Mouse (Mus musculus) heart, embryonic 14.5 days (tissue): ENCODE data around the gene Mrpl34. TPM values are rescaled to one million over a fixed set of nuclear protein-coding genes. Genes with fewer than 3 reads are reported as not detected.
A peak's percentile ranks its signal among the peaks of the same experiment; 100 is the strongest.

Source experiments
- ATAC-seq: fragments of 200-750 bp; cut with Nextera tagmentation; 2 replicates; pipeline ENCODE4 v1.8.0; 2017; ENCODE audit warnings: low read depth, moderate TSS enrichment; ENCODE audit not compliant: insufficient number of reproducible peaks, insufficient read depth, low FRiP score
- H3K27ac ChIP-seq, 2 experiments: fragments of 200-500 bp in 1 of 2; fragments of 300-500 bp in 1 of 2; sonication (generic) in 1 of 2; replicated peaks in 1 of 2; 2 replicates each; pipeline ENCODE4 v1.5.1; 2012 to 2014; ENCODE audit warnings: low read depth in 2 of 2, low read length in 2 of 2, control low read depth in 1 of 2, mild to moderate bottlenecking in 1 of 2, mixed read lengths in 1 of 2; ENCODE audit not compliant: control insufficient read depth in 1 of 2, insufficient read depth in 1 of 2
- H3K27me3 ChIP-seq: fragments of 300-500 bp; sonication (generic); 2 replicates; pipeline ENCODE4 v1.6.1; 2014; ENCODE audit warnings: mild to moderate bottlenecking, low read length, control low read depth; ENCODE audit not compliant: control insufficient read depth, insufficient read depth
- H3K36me3 ChIP-seq: fragments of 300-500 bp; sonication (generic); 2 replicates; pipeline ENCODE4 v1.6.1; 2014; ENCODE audit warnings: mild to moderate bottlenecking, control low read depth, low read length, mixed read lengths; ENCODE audit not compliant: control insufficient read depth, insufficient read depth
- H3K4me1 ChIP-seq, 2 experiments: fragments of 200-500 bp in 1 of 2; fragments of 300-500 bp in 1 of 2; sonication (generic) in 1 of 2; 2 replicates each; pipeline ENCODE4 v1.6.1; 2012 to 2014; ENCODE audit warnings: low read length in 2 of 2, control low read depth in 1 of 2, mixed read lengths in 1 of 2; ENCODE audit not compliant: control insufficient read depth in 2 of 2, insufficient read depth in 2 of 2
- H3K4me2 ChIP-seq: fragments of 300-500 bp; sonication (generic); 2 replicates; pipeline ENCODE4 v1.6.1; 2014; ENCODE audit warnings: mild to moderate bottlenecking, low read length
- H3K4me3 ChIP-seq, 2 experiments: fragments of 200-500 bp in 1 of 2; fragments of 300-500 bp in 1 of 2; sonication (generic) in 1 of 2; 2 replicates each; pipeline ENCODE4 v1.5.1; 2012 to 2014; ENCODE audit warnings: low read length in 2 of 2, mild to moderate bottlenecking in 2 of 2, control low read depth in 1 of 2, low read depth in 1 of 2, moderate library complexity in 1 of 2; ENCODE audit not compliant: control insufficient read depth in 1 of 2, insufficient read depth in 1 of 2
- H3K9ac ChIP-seq: fragments of 300-500 bp; sonication (generic); 2 replicates; pipeline ENCODE4 v1.6.1; 2014; ENCODE audit warnings: mild to moderate bottlenecking, low read length
- H3K9me3 ChIP-seq: fragments of 300-500 bp; sonication (generic); 2 replicates; pipeline ENCODE4 v1.6.1; 2016; ENCODE audit warnings: low read length, control low read depth; ENCODE audit not compliant: control insufficient read depth
- WGBS: fragments of 180-500 bp; shearing (Covaris S2); extraction: QIAGEN DNeasy Blood & Tissue Kit; methylation state at CpG from one replicate; pipeline ENCODE4 v1.1.7; 2014; 5-methylcytosine and 5-hydroxymethylcytosine counted together
- polyA plus RNA-seq: library from polyadenylated mRNA; unstranded; fragments of >200 nt; fragmentation: Nextera tagmentation; extraction: Ambion mirVana; gene quantifications from 2 replicates; pipeline ENCODE4 v1.2.1, GENCODE M21; 2014

Gene Mrpl34
- polyA plus RNA-seq, 1 experiment from 2014 or later = 191 TPM

DNA sequence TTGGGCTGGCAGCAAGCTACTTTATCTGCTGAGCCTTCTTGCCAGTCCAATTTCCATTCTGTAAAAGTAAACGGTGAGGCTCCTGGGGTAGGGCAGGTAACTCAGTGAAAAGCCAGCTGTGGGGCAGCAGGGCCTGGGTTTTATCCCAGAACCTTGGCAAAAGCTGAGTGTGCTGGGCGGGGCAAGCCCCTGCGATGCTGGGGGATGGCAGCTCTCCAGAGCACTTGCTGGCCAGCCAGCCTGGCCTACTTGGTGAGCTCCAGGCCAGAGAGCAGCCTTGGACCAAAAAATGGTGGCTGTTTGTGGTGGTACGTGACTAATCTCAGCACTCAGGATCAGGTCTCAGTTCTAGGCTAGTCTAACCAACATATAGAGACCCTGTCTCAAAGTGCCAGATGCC is 41.2 kb downstream of the Mrpl34 start:
- H3K9ac ChIP-seq = no peak overlapping the region
- no peak for ATAC-seq
- H3K4me1 ChIP-seq = peaks cover 7 to 8% of the 10 kb centered on the region in 2 experiments; a peak in 3 of 4 replicates
- H3K27me3 ChIP-seq = peaks cover 49% of the 10 kb centered on the region
- no peak overlapping the region for H3K4me3 ChIP-seq
- H3K36me3 ChIP-seq = no peaks in the 10 kb centered on the region
- H3K4me2 ChIP-seq = no peak overlapping the region
- H3K27ac ChIP-seq = no peak overlapping the region
- no peaks in the 10 kb centered on the region for H3K9me3 ChIP-seq
- 67% methylated on average over 4 of the region's 4 CpGs for WGBS

DNA sequence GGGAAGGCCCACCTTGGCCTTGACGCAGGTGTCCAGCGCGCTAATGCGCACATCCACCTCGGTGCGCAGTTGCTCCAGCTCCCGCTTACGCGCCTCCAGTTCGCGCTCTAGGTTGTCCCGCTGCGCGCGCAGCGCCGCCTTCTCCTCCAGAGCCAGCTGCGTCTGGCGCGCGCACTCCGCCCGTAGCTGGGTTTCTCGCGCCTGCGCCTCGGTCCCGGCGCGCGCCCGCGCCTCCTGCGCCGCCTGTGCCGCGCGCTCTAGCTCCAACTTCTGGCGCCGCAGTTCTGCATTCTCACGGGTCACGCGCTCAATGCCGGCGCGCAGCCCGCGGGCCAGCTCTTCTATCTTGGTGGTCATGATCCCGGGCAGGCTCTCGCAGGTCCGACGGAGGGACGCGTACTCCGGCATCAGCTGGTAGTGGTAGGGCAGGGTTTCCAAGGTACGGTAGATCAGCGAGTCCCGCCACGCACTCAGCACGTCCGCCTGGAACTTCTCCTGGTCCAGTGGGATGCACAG is 42.9 kb downstream of the Mrpl34 start:
- no peak; the same call in 1 of the 2 replicates for ATAC-seq
- H3K27ac ChIP-seq = no peak overlapping the region
- peaks cover 7 to 10% of the 10 kb centered on the region in 2 experiments; a peak in 3 of 4 replicates for H3K4me1 ChIP-seq
- H3K27me3 ChIP-seq = peaks cover 53% of the 10 kb centered on the region
- peak overlapping the region; percentile 42 to 51 for H3K4me3 ChIP-seq
- H3K36me3 ChIP-seq = no peaks in the 10 kb centered on the region
- peak overlapping the region; percentile 77 for H3K4me2 ChIP-seq
- peak overlapping the region; percentile 64 for H3K9ac ChIP-seq
- WGBS = under 1% methylated on average over 61 of the region's 61 CpGs
- no peaks in the 10 kb centered on the region for H3K9me3 ChIP-seq

DNA sequence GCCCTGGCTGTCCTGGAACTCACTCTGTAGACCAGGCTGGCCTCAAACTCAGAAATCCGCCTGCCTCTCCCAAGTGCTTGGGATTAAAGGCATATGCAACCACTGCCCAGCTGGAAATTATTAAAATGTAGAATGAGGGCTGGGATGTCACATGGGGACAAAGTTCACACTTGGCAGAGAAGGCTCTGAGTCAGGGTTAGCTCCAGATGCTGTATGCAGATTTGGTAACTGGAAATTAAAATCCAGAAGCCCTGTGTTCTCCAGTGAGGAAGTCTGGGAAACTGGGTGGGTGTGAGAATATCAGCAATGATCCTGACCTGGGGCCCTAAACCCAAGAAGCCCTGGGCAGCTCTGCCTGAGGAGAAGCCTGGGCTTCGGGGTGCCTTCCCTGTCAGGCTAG is 44.6 kb downstream of the Mrpl34 start:
- peaks cover 53% of the 10 kb centered on the region for H3K27me3 ChIP-seq
- no peaks in the 10 kb centered on the region for H3K36me3 ChIP-seq
- WGBS = 50% methylated on average over 2 of the region's 2 CpGs
- H3K4me3 ChIP-seq = peak overlapping the region in 1 of 2 experiments; percentile 36; a peak in 2 of 4 replicates
- H3K9me3 ChIP-seq = no peaks in the 10 kb centered on the region
- H3K27ac ChIP-seq = no peak overlapping the region
- H3K9ac ChIP-seq = no peak overlapping the region; the same call in 1 of the 2 replicates
- peaks cover 7 to 12% of the 10 kb centered on the region in 2 experiments; a peak in 3 of 4 replicates for H3K4me1 ChIP-seq
- no peak for ATAC-seq
- peak overlapping the region; percentile 77 for H3K4me2 ChIP-seq

DNA sequence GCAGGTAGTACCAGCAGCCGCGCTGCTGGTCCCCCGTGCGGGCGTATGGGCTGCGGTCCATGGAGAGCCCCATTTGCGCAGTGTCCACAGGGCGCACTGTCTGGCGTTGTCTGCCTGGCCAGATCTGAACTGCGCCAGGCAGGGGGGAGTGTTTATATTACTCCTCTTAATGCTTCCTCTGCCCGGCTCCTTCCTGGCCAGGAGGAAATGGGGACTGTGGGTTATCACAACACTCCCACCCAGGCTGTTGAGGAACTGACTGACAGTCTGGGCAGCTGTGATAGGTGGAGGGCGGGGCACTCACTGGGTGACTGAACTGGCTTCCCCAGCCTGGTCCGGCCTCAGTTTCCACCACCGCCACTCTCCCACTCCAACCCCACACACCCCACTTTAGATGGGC is 46.9 kb downstream of the Mrpl34 start, which contains the start of gene Plvap:
Gene Plvap, minus strand, starts transcription at position 109 of the 400 bp plus-strand sequence.
- ATAC-seq = peak; percentile 51
- Histone ChIP-seq H3K4me2 (peak within 1 kb of the TSS; percentile 77), H3K9ac (peak within 1 kb of the TSS; percentile 58; the same call in 1 of the 2 replicates), H3K4me3 (peak within 1 kb of the TSS; percentile 36 to 41), H3K4me1 (peaks cover 7 to 12% of the 10 kb centered on the region in 2 experiments; a peak in 3 of 4 replicates), H3K36me3 (no peaks in the 10 kb centered on the region), H3K27ac (peak within 1 kb of the TSS; percentile 14 to 59; a peak in 3 of 4 replicates), H3K9me3 (no peaks in the 10 kb centered on the region), H3K27me3 (peaks cover 43% of the 10 kb centered on the region)
- WGBS = 19% methylated on average over 14 of the region's 14 CpGs

DNA sequence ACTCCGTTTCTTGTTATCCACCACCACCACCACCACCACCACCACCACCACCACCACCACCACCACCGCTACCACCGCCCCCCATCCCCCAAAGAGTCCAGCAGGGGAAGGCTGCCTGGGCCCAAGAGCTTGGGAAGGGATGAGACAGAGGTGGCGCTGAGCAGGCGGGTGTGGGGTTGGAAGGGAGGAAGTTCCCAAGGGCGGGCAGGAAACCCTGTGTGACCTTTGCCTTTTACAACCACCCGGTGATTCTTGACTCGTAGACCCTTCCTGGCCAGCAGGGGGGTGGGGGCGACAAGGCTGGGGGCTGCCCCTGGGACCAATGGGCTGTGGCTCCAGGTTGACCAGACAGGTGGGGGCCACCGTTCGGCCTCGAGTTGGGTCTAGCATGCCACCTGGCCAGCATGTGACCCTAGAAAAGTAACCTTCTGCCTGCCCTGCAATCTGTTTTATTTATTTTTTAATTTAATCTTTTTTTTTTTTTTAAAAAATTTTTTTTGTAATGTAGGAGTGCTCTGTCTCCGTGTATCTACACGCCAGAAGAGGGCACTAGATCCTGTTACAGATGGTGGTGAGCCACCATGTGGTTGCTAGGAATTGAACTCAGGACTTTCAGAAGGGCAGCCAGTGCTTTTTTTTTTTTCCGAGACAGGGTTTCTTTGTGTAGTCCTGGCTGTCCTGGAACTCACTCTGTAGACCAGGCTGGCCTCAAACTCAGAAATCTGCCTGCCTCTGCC is 48.4 kb downstream of the Mrpl34 start:
- Histone ChIP-seq H3K4me3 (no peak overlapping the region), H3K4me2 (no peak overlapping the region), H3K27me3 (peaks cover 28% of the 10 kb centered on the region), H3K4me1 (peaks cover 0 to 6% of the 10 kb centered on the region in 2 experiments; a peak in 1 of 4 replicates), H3K9ac (no peak overlapping the region), H3K9me3 (no peaks in the 10 kb centered on the region), H3K27ac (0 out of 4 replicates have a peak overlapping the region, but pooled peaks of 1 of the 2 experiments have one; percentile 1), H3K36me3 (no peaks in the 10 kb centered on the region)
- WGBS = 55% methylated on average over 15 of the region's 15 CpGs
- ATAC-seq = no peak

DNA sequence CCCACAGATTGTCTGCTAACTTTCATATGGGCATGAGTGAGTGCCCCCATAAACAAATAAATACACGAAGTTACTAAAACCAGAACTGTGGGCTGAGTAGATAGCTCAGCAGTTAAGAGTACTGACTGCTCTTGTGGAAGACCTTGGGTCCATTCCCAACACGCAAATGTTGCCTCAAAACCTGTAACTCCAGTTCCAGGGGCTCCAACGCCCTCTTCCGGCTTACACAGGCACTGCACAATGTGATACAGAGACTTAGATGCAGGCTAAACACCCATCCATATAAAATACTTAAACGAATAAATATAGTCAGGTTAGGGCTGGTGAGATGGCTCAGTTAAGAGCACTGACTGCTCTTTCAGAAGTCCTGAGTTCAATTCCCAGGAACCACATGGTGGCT is 50.3 kb downstream of the Mrpl34 start:
- no peak for ATAC-seq
- 74% methylated on average over 5 of the region's 5 CpGs for WGBS
- Histone ChIP-seq H3K36me3 (no peaks in the 10 kb centered on the region), H3K27ac (no peak overlapping the region), H3K9ac (no peak overlapping the region), H3K4me2 (no peak overlapping the region), H3K27me3 (peaks cover 11% of the 10 kb centered on the region), H3K4me1 (peaks cover 0 to 6% of the 10 kb centered on the region in 2 experiments; a peak in 1 of 4 replicates), H3K4me3 (no peak overlapping the region), H3K9me3 (no peaks in the 10 kb centered on the region)
